Mouse (Mus musculus) kidney, adult 2 months (tissue): Measurements from ENCODE around the gene Arhgdib.

Experiments
- CTCF ChIP-seq: fragments of 200-500 bp; conservative IDR thresholded peaks from 2 replicates; pipeline ENCODE4 v1.5.1; 2011; ENCODE audit warnings: low read depth, mild to moderate bottlenecking, control low read depth, low read length, moderate library complexity, mixed read lengths; ENCODE audit not compliant: insufficient read depth, insufficient read length
- POLR2A ChIP-seq: fragments of 200-500 bp; IDR thresholded peaks from one replicate; pipeline ENCODE4 v1.6.1; 2011; ENCODE audit warnings: low read depth, low read length, control low read depth

- TF ChIP-seq CTCF (no peak), POLR2A (no peak)
Measured at GRCm38 (mm10) chr6:136923532-136923931, 18.2 kb downstream of the Arhgdib start, which contains the start of gene Pde6h.
